Mouse (Mus musculus) embryo, embryonic 10 days (tissue): Measurements from ENCODE around the gene Lenep.
"Not testable (repeated sequence)": the region's sequence is repeated elsewhere in the genome, so short reads cannot be mapped to it uniquely, and the experiment has no call there.

Experiments used
- DNase-seq: peaks from one replicate; pipeline ENCODE4 v3.0.0-alpha.2; 2015; ENCODE audit warnings: low spot score

The Lenep gene

DNA sequence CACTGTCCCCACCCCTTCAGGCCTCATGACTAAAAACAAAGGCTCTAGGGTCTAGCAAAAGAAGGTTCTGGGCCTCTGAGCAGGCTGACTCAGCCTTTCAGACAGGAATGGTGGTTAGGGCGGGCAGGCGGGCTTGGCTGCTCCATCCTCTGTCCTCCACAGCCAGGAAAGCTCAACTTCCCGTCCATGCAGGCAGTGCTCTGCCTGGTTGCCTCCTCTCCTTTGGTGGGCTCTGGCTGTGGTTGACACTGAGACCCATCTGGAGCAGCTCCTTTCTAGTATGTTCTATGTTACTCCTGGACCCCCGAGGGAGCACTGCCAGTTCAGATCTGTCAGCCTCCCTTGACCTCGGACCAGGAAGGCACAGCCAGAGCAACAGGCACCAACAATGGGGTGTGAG, at the start of gene Lenep:
Gene Lenep, minus strand, starts transcription at position 101 of the 400 bp plus-strand sequence.
- no peak for DNase-seq

GRCm38 (mm10) chr3:89451916-89452315, 49.3 kb upstream of the Lenep start:
- no peak for DNase-seq

- DNase-seq, result peak; percentile 74
Observed at GRCm38 (mm10) chr3:89449541-89449940, 46.9 kb upstream of the Lenep start.

GRCm38 (mm10) chr3:89448720-89449537, 46.3 kb upstream of the Lenep start:
- DNase-seq, result no peak

DNA sequence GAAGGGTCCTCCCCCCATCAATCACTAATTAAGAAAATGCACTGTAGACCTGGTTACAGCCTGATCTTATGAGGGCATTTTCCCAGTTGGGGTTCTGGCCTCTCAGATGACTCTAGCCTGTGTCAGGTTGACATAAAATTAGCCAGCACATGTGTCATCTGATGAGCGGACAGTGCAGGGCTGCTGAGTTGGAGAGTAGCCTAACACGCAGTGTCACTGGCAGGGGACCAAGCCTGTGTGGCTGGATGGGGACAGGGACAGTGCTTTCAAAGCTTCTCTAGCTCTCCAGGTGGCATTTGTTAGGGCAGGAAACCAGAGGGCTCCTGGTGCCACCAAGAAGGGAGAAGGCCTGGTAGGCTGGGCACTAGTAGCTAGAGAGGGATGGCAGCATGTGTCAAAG, 38.1 kb upstream of the Lenep start:
- no peak for DNase-seq

- peak; percentile 69 for DNase-seq
Observed at GRCm38 (mm10) chr3:89437269-89437668, 34.7 kb upstream of the Lenep start.

DNA sequence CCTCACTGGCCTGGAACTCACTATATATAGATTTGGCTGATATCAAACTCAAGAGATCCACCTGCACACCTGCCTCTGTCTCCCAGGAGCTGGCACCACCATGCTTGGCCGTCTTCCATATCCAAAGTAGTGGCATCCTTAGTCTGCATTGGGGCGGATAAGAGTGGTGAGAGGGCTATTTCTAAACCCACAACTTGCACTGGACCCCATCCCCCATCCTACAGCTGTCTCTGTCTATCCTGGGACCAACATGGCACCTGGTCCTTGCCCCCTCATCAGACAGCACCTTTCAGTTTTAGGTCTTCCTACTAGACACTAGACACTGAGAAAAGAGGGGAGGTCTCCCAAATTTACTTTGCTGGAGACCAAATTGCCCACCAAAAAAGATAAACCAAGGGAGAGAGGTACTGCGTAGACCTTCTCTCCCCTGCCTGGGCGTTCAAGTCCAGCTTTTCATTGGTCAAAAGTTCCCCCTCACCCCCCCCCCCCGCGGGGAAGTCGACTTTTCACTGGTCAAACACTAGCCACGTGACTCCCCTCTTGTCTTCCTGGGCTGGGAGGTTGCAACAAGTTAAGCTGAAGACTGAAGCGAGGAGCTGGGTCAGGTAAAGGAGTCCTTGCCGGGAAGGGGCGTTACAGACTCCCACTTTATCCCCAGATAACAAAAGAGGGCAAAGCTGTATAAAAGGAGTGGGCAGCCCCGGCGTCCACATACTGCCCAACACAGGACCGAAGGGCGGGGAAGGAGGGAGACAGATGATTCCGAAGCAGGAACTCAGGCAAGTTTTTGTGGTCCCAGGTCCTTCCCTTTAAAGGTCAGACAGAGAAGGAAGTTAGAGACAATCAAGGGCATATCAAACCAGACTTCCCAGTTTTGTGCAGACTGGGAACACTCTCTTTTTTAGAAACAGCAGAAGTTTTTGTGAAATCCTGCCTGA, 33.9 kb upstream of the Lenep start, which contains the start of gene Pbxip1:
Gene Pbxip1, plus strand, starts transcription at position 531 of the 938 bp plus-strand sequence.
- peak; percentile 90 for DNase-seq

DNA sequence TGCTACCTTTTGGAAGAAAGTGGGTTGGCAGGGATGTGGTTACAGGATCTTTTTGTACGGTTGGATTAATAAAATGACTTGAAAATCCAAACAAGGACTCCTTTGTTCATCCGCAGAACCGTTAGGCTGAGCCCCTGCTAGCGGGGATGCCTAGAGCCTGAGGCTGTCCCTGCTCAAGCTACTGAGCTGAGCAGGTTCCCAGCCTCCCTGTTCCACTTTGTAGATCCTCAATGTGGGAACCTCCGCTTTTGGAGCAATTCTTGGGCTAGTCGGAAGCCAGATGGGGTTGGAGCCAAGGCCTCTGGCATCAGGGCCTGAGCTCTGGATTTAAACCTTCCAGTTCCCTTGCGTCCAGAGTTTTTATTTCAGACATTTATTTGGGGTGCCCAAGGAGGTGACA, 32.4 kb upstream of the Lenep start:
- no peak for DNase-seq

DNA sequence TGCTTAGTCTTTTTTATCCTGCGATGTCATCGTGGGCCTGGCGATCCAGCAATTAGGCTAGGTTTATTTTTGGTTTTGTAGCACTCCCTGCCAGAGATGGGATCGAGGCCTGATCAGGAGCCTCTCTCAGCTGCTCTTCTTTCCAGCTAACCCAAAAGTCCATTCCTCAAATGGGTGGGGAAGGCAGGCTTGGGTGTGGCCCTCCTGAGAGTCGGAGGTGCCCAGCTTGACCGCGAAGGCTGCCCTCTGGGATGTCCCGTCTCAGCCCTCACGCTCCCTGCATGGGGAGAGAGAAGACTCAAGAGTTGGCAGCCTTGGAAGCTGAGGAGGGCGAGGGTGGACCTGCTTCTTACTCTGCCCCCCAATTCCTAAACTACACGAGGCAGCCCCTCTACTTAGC, 31.9 kb upstream of the Lenep start:
- no peak for DNase-seq

- no peak for DNase-seq
Observed at GRCm38 (mm10) chr3:89432606-89433005, 30.0 kb upstream of the Lenep start.

DNA sequence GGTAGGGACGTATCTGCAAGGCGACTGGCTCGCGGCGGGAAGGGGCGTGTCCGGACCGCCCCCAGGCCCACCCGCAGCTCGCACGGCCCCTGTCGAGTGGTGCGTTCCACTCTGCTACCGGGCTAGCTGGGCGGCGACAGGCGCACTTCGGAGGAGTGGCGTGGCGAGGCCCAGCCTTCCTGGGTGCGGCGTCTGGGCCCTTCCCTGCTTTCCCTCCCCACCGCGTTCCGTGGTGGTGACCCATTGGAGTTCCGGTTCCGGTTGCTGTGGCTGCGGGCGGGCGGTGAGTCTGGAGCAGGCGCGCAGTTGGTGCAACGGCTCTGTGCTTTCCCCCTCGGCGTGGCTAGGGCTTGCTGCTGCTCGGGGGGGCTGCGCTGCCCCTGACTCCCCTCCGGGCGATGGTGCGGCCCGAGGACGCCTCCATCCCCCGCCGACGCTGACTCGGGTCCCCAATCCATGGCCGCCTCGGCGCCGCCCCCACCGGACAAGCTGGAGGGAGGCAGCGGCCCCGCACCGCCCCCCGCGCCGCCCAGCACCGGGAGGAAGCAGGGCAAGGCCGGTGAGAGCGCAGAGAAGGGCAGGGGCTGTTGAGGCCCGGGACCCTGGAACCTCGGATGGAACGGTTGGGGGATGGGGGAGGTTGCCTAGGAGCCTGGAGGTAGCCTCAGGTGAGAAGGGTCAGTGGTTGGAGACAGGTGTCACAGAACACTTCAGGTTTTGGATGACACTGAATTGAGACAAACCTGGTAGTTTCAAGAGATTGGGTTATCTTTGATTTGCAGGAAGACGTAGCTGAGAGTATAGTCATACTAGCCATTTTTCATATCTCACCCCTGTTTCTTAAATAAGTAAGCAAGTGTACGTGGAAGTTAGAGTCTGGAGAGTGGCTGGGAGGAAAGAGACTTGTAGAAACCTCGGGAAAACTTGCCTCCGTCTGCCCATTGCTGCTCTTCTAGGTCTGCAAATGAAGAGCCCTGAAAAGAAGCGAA, 27.9 kb upstream of the Lenep start, which contains the start of gene Pygo2:
Gene Pygo2, plus strand, starts transcription at position 44 of the 989 bp plus-strand sequence.
- peak; percentile 98 for DNase-seq

DNA sequence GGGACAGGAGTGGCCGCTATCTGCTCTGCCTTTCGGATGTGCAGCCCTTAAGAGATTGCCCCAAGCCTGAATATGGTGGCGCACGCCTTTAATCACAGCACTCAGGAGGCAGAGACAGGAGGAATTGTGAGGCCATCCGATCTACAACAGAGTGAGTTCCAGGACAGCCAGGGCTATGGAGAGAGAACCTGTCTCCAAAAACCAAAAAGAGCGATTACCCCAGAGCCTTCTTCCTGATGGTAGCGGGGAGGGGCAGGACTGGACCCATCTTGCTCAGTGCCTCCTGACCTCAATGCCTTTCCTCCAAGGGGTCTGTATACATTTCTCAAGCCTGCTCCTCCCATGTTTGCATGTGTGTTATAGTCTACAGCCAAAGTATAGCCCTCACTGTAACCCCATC, 26.4 kb upstream of the Lenep start:
- not testable (repeated sequence) for DNase-seq

GRCm38 (mm10) chr3:89425876-89426275, 23.3 kb upstream of the Lenep start:
- DNase-seq, result no peak

DNA sequence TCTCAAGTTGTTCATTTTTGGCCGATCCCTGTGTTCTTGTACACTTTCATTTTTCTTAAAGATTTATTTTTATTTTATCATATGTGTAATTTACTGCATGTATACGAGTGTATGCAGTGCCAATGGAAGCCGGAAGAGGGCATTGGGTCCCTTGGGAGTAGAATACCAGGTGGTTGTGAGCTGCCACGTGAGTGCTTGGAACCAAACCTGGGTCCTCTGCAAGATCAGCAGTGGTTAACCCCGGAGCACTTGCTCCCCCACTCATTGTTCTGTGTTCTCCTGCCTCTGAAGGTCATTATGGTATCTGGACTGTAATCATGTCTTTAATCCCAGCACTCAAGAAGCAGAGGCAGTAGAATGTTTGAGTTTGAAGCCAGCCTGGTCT, 22.5 kb upstream of the Lenep start:
- DNase-seq, result no peak

- no peak for DNase-seq
Observed at GRCm38 (mm10) chr3:89424416-89425140, 22.0 kb upstream of the Lenep start.

DNA sequence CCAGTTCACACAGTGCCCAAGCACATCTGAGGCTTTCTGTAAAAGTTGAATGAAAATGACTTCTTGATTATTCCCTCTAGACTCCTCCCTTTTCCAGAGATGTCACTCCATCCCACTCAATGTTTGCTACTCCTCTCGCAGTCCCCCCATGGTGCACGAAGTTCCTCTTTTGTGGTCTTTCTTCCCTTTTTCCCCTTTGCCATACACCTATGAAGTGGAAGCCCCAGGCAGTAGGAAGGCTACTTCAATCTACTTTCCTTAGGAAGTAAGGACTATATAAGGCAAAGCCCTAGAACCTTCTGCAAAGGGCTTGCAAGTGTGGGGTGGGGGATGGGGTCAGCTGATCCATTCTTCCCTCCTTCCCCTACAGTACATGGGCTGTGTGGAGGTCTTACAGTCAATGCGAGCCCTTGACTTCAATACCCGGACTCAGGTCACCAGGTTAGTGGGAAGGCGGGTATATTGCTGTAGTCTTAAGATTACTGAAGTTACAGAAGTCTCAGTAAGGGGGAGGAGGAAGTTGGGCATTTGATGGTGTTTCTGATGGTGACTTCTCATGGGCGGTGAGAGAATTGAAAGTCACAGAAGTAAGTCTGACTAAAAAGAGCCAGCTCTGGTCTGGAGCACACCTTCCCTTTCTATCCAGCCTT, 20.1 kb upstream of the Lenep start:
- DNase-seq, result no peak

DNA sequence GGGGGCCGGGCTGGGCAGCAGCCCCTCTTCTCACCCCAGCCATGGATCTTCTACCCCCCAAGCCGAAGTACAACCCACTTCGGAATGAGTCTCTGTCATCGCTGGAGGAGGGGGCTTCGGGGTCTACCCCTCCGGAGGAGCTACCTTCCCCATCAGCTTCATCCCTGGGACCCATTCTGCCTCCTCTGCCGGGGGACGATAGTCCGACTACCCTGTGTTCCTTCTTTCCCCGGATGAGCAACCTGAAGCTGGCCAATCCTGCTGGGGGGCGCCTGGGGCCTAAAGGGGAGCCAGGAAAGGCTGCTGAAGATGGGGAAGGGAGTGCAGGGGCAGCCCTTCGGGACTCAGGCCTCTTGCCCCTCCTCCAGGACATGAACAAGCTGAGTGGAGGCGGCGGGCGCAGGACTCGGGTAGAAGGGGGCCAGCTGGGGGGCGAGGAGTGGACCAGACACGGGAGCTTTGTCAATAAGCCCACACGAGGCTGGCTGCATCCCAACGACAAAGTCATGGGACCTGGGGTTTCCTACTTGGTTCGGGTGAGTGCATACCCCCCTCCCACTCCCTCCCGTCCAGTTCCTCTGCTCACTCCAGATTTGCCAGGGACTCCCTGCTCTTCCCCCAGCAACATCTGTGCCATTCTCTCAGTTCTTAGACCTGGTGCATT, 19.3 kb upstream of the Lenep start:
- no peak for DNase-seq

- DNase-seq, result peak; percentile 91
Observed at GRCm38 (mm10) chr3:89421002-89421774, 18.6 kb upstream of the Lenep start.

- no peak for DNase-seq
Observed at GRCm38 (mm10) chr3:89420421-89420820, 17.8 kb upstream of the Lenep start.
